Mouse (Mus musculus) CH12.LX (cell line): Measurements from ENCODE around the gene Gbe1.

ENCODE experiments used
- CTCF ChIP-seq, 2 experiments: IDR thresholded peaks in 1 of 2; conservative IDR thresholded peaks in 1 of 2; 2 replicates each; pipeline ENCODE4 v1.5.1; 2011 to 2012; ENCODE audit warnings: low read depth in 2 of 2, low read length in 2 of 2, improper control_type of control experiment in 1 of 2, inconsistent platforms in 1 of 2, mild to moderate bottlenecking in 1 of 2, moderate library complexity in 1 of 2
- POLR2A ChIP-seq: IDR thresholded peaks from 2 replicates; pipeline ENCODE4 v1.6.1; 2011; ENCODE audit warnings: low read depth, mild to moderate bottlenecking, improper control_type of control experiment, low read length
- USF1 ChIP-seq: IDR thresholded peaks from 2 replicates; pipeline ENCODE4 v1.6.1; 2014; ENCODE audit warnings: low read depth, mild to moderate bottlenecking, inconsistent platforms, low read length, improper control_type of control experiment

DNA sequence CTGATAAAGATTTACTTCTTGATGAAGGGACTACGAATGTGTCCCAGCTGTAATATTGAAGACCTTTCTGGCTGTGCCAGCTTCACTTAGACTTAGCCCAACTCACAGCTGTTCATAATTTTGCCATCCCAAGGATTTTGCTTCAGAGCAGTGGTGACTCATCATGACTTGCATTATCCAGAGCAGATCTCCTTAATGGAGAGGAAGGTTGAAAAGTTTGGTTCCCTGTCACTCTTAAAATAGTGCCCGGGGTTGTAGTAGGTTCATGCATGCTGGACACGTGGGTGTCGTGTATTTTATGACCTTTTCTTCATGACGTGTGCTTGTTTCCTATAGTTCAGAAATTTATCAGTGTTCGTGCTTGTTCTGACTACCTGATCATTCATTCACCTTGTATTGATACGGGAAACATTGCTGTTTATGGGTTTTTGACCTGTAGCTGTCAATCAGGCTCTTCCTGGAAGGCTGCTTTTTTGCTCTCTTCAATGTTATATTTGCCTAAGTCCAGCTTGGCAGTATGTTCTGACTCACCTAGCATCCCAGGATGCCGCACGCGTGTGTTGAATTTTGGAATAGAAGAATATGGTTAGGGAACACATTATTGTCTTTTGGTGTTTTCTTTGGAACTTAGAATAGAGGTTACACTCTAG lies 17.0 kb downstream of the Gbe1 start:
- TF ChIP-seq CTCF (conservative IDR thresholded peaks at IDR 0.05 in 1 of 2, IDR thresholded peaks at IDR 0.05 in 1 of 2; ENCODE audit: low read depth in 2 of 2, low read length in 2 of 2) (no peak), POLR2A (no peak), USF1 (no peak)
